Mouse (Mus musculus) E14TG2a.4 (cell line): Measurements from ENCODE around the gene Lrfn4.

ENCODE experiments used
- CTCF ChIP-seq: conservative IDR thresholded peaks from 2 replicates; pipeline ENCODE4 v1.5.1; 2014; ENCODE audit warnings: low read length
- POU5F1 ChIP-seq: IDR thresholded peaks from 2 replicates; pipeline ENCODE4 v1.6.1; 2014; ENCODE audit warnings: low read length, borderline replicate concordance

DNA sequence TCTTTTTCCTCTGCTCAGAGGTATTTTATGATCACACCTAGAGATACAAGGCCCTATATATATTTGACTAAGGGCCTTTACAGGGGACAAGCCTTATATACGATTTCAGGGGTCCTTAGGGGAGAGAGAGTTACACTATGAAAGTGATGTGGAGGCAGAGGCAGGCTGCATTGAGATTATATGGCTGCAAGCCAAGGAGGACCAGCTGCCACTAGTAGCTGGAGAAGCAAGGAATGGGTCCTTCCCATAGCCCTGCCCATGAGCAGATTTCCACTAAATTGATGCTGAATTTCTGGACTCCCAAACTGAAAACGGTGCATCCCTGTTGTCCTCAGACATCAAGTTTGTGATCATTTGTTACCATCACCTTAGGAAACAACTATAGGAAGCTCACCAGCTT is 31.6 kb downstream of the Lrfn4 start:
- TF ChIP-seq CTCF (no peak), POU5F1 (no peak)
